Mouse (Mus musculus) adrenal gland, postnatal 14 days (tissue): ENCODE measurements around the gene Scpep1. TPM values are rescaled to one million over a fixed set of nuclear protein-coding genes. Genes with fewer than 3 reads are reported as not detected.

Experiments used
- DNase-seq: peaks from one replicate; pipeline ENCODE4 v3.0.0; 2021; ENCODE audit warnings: mixed read lengths
- total RNA-seq: library from RNA; stranded (reverse); gene quantifications from 2 replicates; pipeline ENCODE4 v1.2.3, GENCODE M21; 2021

The Scpep1 gene
- total RNA-seq, 1 experiment from 2014 or later, result 141 TPM

DNA sequence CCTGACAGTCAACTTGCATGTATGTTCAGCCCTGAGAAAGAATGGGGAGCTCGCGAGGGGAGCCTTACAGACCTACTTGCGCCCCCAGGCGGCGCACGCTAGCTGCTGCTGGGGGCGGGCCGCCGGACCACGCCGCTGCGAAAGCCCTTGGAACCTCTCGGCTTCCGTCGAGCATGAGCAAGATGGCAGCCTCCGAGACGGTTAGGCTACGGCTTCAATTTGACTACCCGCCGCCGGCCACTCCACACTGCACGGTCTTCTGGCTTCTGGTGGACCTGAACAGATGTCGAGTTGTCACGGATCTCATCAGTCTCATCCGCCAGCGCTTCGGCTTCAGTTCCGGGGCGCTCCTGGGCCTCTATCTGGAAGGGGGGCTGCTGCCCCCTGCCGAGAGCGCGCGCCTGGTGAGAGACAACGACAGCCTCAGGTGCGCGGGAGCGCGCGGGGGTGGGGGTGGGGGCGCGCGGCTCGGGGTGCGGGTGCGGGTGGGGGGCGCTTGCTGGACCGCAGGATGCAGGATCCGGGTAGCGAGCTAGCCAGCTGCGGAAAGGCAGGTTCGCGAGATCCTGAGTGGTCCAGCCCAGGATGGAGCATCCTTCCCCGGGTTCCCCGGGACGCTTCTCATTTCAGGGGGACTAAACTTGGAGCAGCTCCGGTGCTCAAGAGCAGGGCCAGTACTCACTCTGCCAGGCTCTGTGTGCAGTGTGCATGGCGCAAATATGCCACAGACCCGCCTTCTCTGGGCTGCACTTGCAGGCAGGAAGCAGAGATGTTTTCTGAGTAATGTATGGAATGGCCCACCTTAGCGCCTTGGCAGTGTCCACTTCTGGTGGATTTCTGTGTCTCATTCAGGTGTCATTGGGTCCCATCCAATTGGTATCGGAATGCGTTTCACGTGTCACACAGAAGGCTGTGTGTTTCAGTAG, 18.8 kb upstream of the Scpep1 start:
- peak; percentile 96 for DNase-seq

DNA sequence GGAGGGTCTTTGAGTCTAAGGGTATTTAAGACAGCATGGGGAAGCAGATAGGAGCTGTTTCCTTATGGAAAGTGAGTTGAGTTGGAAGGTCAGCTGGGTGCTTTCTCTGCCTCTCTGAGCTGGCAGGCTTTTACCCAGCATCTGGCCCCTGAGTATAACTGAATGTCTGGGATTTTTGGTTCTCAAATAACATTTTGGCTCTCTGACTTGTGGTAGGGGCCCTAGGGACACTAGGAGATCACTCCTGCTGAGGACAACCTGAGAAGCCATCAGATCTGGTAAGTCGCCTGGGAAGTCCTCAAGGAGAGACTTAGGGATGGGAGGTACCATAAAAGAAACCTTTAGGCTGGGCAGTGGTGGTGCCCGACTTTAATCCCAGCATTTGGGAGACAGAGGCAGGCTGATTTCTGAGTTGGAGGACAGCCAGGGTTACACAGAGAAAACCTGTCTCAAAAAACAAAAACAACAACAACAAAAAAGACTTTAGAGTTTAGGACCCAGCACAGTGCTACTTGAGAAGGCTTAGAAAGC, 15.0 kb upstream of the Scpep1 start, which contains the start of gene Coil:
TSS of gene Coil (plus strand) at position 51 of the 531 bp plus-strand sequence.
- peak; percentile 41 for DNase-seq

DNA sequence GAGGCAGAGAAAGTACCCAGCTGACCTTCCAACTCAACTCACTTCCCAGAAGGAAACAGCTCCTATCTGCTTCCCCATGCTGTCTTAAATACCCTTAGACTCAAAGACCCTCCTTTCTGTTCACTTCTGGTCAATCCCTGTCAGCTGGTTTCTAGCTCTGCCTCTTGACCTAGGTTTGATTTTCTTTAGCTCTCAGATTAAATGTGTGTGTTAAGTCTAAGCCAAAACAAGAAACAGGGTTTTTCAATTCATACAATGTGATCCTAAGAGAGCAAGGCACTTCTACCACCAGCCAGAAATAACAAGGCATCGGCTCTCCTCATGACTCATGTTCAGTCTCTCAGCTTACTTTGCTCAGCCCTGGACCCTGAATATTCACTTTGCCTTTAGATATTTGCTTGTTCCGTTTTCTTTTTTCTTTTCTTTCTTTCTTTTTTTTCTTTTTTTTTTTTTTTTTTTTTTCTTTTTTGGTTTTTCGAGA, 11.7 kb upstream of the Scpep1 start, which contains the start of gene Elobl:
TSS of gene Elobl (minus strand) at position 51 of the 481 bp plus-strand sequence.
- no peak for DNase-seq

GRCm38 (mm10) chr11:88958851-88959250, 3.6 kb upstream of the Scpep1 start:
- no peak for DNase-seq

- DNase-seq, result peak; percentile 40
Observed at GRCm38 (mm10) chr11:88954803-88955202, 462 bp downstream of the Scpep1 start.

- DNase-seq, result no peak
Observed at GRCm38 (mm10) chr11:88953582-88953981, 1.7 kb downstream of the Scpep1 start.

DNA sequence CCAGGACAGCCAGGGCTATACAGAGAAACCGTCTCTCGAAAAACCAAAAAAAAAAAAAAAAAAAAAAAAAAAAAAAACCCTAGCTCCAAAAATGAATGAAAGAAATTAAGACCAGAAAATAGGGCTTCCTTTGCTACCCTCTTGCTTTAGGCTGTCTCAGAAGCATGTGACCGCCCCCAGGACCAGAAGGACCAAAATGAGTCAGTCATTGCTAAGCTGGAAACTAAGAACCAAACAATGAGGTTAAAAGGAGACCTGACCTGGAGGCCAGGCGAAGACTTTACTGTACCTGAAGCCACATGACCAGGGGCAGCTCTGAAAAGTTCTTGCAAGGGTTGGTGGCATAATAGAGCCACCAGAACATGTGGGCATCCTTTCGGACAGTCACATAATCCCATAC, 3.1 kb downstream of the Scpep1 start:
- no peak for DNase-seq

- DNase-seq, result no peak
Observed at GRCm38 (mm10) chr11:88951576-88951975, 3.7 kb downstream of the Scpep1 start.

- no peak for DNase-seq
Observed at GRCm38 (mm10) chr11:88950640-88951250, 4.5 kb downstream of the Scpep1 start.

DNA sequence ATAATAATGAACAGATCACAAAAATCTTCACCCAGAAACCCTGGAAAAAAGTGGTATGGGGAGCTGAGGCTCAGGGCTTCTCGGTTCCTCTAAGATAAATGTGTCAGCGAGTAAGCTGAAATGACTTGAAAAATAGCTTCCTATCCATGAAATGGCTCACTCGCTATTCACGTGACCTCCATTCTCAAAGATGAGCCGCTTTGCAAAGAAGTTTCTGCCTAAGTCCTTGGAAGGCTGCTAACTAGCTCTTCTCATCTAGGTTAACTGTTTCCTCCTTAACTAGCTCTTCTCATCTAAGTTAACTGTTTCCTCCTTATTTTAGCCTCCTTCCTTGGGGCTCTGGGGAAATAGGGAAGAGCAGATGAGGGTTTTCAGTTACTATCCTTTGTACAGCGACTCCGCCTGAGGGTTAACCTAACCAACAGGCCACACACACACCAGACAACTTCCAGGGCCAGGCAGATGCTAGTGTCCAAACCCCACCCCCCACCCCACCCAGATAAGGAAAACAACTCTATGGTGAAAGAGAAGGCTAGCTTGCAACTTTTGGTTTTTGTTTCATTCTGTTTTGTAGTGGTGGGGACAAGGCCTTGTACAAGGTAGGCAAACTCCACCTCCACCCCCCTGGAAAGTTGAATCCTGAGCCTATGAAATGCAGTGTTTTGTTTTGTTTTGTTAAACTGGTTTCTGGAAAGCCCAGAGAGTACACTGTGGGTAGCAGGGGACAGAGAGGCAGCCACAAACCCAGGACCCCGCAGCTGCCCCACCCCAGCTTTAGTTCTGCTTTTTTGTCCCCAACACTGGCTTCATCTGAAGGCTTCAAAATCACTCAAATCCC, 5.2 kb downstream of the Scpep1 start:
- no peak for DNase-seq

GRCm38 (mm10) chr11:88948896-88949295, 6.4 kb downstream of the Scpep1 start:
- DNase-seq, result no peak

- DNase-seq, result no peak
Observed at GRCm38 (mm10) chr11:88945971-88946585, 9.2 kb downstream of the Scpep1 start.

DNA sequence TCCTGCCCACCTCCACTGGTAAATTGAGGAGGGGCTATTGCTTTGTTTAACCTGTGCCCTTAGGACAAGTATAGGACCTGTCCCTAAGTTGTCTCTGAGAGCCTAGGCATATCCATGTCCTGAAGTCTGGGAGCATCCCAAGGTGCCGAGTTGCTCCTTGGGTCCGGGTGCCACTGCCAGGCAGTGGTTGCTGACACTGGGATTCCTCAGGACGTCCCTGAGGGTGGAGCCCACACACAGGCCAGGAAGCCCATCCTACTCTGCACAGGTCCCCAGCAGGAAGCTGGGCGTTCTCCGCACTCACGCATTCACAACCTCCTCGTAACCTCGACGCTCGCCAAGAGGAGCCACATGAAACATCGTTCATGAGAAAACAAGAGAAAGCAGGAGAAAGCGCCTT, 13.8 kb downstream of the Scpep1 start:
- no peak for DNase-seq

DNA sequence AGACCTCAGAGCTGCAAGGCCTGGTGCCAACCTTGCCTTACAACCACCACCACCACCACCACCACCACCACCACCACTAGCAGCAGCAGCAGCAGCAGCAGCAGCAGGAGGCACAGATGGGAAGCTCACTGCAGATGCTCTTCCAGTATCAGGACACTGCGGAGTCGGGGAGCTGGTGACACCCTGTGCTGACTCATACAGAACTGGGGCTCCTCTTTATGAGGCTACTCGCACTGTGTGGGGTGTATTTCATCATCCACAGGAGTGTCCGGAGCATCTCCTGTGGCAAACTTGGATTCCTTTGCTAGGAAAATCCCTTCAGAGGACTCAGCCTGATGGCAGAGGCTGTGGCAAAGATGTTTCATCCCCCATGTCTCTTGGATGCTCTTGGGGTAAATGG, 15.6 kb downstream of the Scpep1 start:
- no peak for DNase-seq

DNA sequence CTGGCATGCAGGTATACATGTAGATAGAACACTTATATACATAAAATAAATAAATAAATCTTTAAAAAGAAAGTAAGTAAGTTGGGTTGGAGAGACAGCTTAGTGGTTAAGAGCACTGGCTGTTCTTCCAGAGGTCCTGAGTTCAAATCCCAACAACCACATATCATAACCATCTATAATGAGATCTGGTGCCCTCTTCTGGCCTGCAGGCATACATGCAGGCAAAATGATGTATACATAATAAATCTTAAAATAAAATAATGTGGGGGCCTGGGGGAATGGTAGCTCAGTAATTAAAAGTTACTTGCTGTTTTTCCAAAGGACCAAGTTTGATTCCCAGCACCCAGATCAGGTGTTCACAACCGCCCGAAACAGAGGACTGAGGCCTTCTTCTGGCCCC, 16.5 kb downstream of the Scpep1 start:
- no peak for DNase-seq

- DNase-seq, result no peak
Observed at GRCm38 (mm10) chr11:88937886-88938285, 17.4 kb downstream of the Scpep1 start.

DNA sequence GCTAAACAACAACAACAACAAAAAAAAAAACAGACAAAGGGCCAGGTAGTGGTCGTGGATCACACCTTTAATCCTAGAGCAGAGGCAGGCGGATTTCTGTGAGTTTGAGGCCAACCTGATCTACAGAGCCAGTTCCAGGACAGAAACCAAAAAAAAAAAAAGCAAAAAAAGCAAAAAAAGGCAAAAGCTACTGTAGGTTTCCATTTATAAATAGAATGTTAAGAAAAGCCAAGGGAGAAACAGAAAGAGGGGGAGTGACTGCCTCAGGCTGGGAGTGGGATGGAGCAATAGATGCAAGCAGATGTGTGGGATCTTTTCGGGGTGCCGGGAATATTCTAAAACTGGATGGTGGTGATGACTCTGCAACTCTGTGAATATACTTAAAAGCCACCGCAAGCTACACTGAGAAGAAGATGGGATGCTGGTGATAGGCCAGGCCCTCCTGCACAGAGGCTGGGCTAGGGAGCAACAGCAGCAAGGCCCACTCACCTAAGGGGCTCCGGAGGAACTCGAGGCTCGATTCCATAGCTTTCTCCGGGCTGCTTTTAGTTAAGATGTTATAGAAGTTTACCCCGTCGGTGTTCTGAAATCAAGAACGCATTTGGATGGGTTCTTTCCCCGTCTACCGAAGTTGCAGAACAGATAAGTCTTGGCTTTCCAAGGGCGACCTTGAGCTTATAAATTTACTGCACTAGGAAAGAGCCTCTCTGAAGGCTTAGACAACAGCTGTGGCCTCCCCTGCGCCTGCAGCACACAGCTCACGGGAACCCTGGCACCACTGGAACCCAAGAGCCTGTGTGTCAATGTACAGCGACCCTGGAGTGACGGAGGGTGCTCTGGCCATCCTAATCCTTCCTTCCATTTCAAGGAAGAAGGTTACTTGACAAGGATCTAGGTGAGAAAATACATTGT, 20.9 kb downstream of the Scpep1 start:
- peak; percentile 55 for DNase-seq

- DNase-seq, result no peak
Observed at GRCm38 (mm10) chr11:88933030-88933429, 22.2 kb downstream of the Scpep1 start.

- no peak for DNase-seq
Observed at GRCm38 (mm10) chr11:88931692-88932530, 23.4 kb downstream of the Scpep1 start.

DNA sequence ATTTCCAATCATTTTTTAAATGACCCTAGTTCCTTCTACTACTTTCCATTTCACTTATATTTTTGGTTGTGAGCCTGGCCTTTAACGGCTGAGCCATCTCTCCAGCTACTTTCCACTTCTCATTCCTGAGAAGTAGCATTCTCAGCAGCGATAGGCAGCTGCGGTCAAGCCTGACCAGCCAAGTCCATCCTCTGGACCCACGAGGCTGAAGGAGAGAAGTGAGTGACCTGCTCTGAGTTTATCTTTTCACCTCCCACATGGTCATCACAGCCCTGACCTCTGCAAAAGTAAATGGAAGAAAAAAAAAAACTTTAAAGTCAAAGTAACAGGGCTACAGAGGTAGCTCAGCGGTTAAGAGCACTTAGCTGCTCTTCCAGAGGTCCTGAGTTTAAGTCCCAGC, 28.7 kb downstream of the Scpep1 start:
- no peak for DNase-seq
